7 mouse cellular contexts compared by ENCODE assay signal in genomic region chr1:134078802-134079476, GRCm38 (mm10). TPM values are rescaled to one million over a fixed set of nuclear protein-coding genes. Genes with fewer than 3 reads are reported as not detected.
DNase-seq lines count a peak whose midpoint lies in the region; ATAC-seq lines count a peak whose summit lies in the region.

Gene Btg2 (minus strand): TSS chr1:134079120.

- H3K4me3 ChIP-seq in limb, embryonic 10.5 days, result peak within 1 kb of the TSS; percentile 71
- peak within 1 kb of the TSS; percentile 75 for H3K4me3 ChIP-seq in midbrain, embryonic 13.5 days (replicated peaks)

- H3K4me2 ChIP-seq in midbrain, embryonic 13.5 days (replicated peaks), result peak within 1 kb of the TSS; percentile 72

- peak within 1 kb of the TSS; percentile 85 for H3K27ac ChIP-seq in limb, embryonic 10.5 days
- H3K27ac ChIP-seq in midbrain, embryonic 13.5 days, result peak within 1 kb of the TSS; percentile 86

- H3K36me3 ChIP-seq in limb, embryonic 10.5 days, result peaks cover 20% of the 10 kb centered on the region
- peaks cover 10% of the 10 kb centered on the region; the same call in 1 of the 2 replicates for H3K36me3 ChIP-seq in midbrain, embryonic 13.5 days

- peak within 1 kb of the TSS; percentile 92 for H3K9ac ChIP-seq in midbrain, embryonic 13.5 days (replicated peaks)

- peak; percentile 98 for DNase-seq in adrenal gland, adult 8-10 months
- peak; percentile 98 for DNase-seq in embryo, embryonic 9.5 days (ENCODE audit: extremely low spot score)
- no peak for DNase-seq in gonadal fat pad, adult 2 months (ENCODE audit: low read depth)
- peak; percentile 97 for DNase-seq in kidney, adult 11 months
- DNase-seq in limb, embryonic 10.5 days (ENCODE audit: low spot score), result peak; percentile 97
- DNase-seq in spleen, adult 12 weeks (ENCODE audit: low spot score), result peak; percentile 96

- H3K4me1 ChIP-seq in limb, embryonic 10.5 days, result peaks cover 42% of the 10 kb centered on the region
- peaks cover 63% of the 10 kb centered on the region for H3K4me1 ChIP-seq in midbrain, embryonic 13.5 days (replicated peaks)

- ATAC-seq in midbrain, embryonic 13.5 days, result peak; percentile 93

- H3K9me3 ChIP-seq in limb, embryonic 10.5 days (replicated peaks), result no peaks in the 10 kb centered on the region
- H3K9me3 ChIP-seq in midbrain, embryonic 13.5 days, result no peaks in the 10 kb centered on the region

- peaks cover 13% of the 10 kb centered on the region for H3K27me3 ChIP-seq in limb, embryonic 10.5 days (ENCODE audit: low read depth, poor library complexity, severe bottlenecking)
- H3K27me3 ChIP-seq in midbrain, embryonic 13.5 days, result no peaks in the 10 kb centered on the region

- WGBS in limb, embryonic 10.5 days, result under 1% methylated on average over 62 of the region's 62 CpGs
- WGBS in midbrain, embryonic 13.5 days, result under 1% methylated on average over 62 of the region's 62 CpGs

RNA-seq across cellular contexts. Expression of gene Btg2, which starts in this region (rescaled TPM):
- 10 to 100 TPM; 28.1 to 56.5 (median 50.6) TPM for total RNA-seq in adrenal gland, adult 8-10 months (2022)
- 25.2 and 30.1 TPM in 2 replicates for polyA plus RNA-seq in gonadal fat pad, adult 2 months (2012; rRNA removed)
- polyA plus RNA-seq in limb, embryonic 10.5 days (2016; fragmentation: Nextera tagmentation; extraction: Ambion mirVana), result 10.1 and 17.7 TPM in 2 replicates
- polyA plus RNA-seq in midbrain, embryonic 13.5 days (2015; fragmentation: Nextera tagmentation; extraction: Ambion mirVana), result 109 and 110 TPM in 2 replicates
